Mouse (Mus musculus) testis, adult 2 months (tissue): ENCODE results near the gene Ccdc138.

Experiments
- CTCF ChIP-seq: fragments of 200-500 bp; IDR thresholded peaks from 2 replicates; pipeline ENCODE4 v1.5.1; 2012; ENCODE audit warnings: low read depth, mild to moderate bottlenecking, inconsistent platforms, low read length, moderate library complexity; ENCODE audit not compliant: control insufficient read depth, insufficient read depth, insufficient replicate concordance
- POLR2A ChIP-seq: fragments of 200-500 bp; IDR thresholded peaks from 2 replicates; pipeline ENCODE4 v1.6.1; 2012; ENCODE audit warnings: low read depth, mild to moderate bottlenecking, inconsistent platforms, low read length, moderate library complexity; ENCODE audit not compliant: control insufficient read depth

- TF ChIP-seq CTCF (no peak), POLR2A (no peak)
Measured at GRCm38 (mm10) chr10:58479954-58480490, 17.7 kb upstream of the Ccdc138 start.
